9 mouse cellular contexts compared by ENCODE assay signal in genomic region chr11:46089081-46089713, GRCm38 (mm10). TPM values are rescaled to one million over a fixed set of nuclear protein-coding genes. Genes with fewer than 3 reads are reported as not detected.
A peak's percentile ranks its signal among the peaks of the same experiment; 100 is the strongest.
DNase-seq lines count a peak whose midpoint lies in the region; ATAC-seq and TF ChIP-seq lines count a peak whose summit lies in the region.
"Had no signal": no experiment of that assay in that cellular context is flagged by ENCODE, and none has a peak within 500 bp of the region (broad histone marks: within the 10 kb centered on the region; RNA-seq: fewer than 3 reads in every experiment).

No protein-coding gene starts in this region.

- no peak overlapping the region for H3K9ac ChIP-seq in stomach, embryonic 14.5 days (replicated peaks; ENCODE audit: low read depth, low read length)
- H3K9ac ChIP-seq in midbrain, postnatal 0 days (replicated peaks; ENCODE audit: low read length, poor library complexity, severe bottlenecking), result no peak overlapping the region
- H3K9ac ChIP-seq: forebrain, embryonic 15.5 days had no signal

- H3K36me3 ChIP-seq in limb, embryonic 10.5 days, result peaks cover 7% of the 10 kb centered on the region; the same call in 1 of the 2 replicates
- peaks cover 8% of the 10 kb centered on the region; the same call in 1 of the 2 replicates for H3K36me3 ChIP-seq in stomach, embryonic 14.5 days (ENCODE audit: control insufficient read depth, insufficient read depth, low read length)
- 0 out of 2 replicates have a peak, but pooled peaks cover 3% of the 10 kb centered on the region for H3K36me3 ChIP-seq in midbrain, postnatal 0 days (ENCODE audit: insufficient read depth, low read length)
- H3K36me3 ChIP-seq: forebrain, embryonic 15.5 days had no signal

- peaks cover 37% of the 10 kb centered on the region for H3K4me1 ChIP-seq in limb, embryonic 10.5 days
- H3K4me1 ChIP-seq in stomach, embryonic 14.5 days (ENCODE audit: control insufficient read depth, insufficient read depth, low read length), result peaks cover 17% of the 10 kb centered on the region
- H3K4me1 ChIP-seq in midbrain, postnatal 0 days (ENCODE audit: insufficient read depth, low read length), result no peaks in the 10 kb centered on the region
- H3K4me1 ChIP-seq: forebrain, embryonic 15.5 days had no signal

- H3K4me2 ChIP-seq in stomach, embryonic 14.5 days (replicated peaks; ENCODE audit: low read depth, low read length), result no peak overlapping the region
- H3K4me2 ChIP-seq in midbrain, postnatal 0 days (ENCODE audit: low read depth, low read length, poor library complexity, severe bottlenecking), result no peak overlapping the region
- H3K4me2 ChIP-seq: forebrain, embryonic 15.5 days had no signal

- H3K27ac ChIP-seq in limb, embryonic 10.5 days, result peak overlapping the region; percentile 53
- H3K27ac ChIP-seq in stomach, embryonic 14.5 days (ENCODE audit: low read length), result peak overlapping the region; percentile 56; the same call in 1 of the 2 replicates
- H3K27ac ChIP-seq in midbrain, postnatal 0 days (ENCODE audit: low read depth, low read length), result no peak overlapping the region
- H3K27ac ChIP-seq: forebrain, embryonic 15.5 days had no signal

- ATAC-seq in stomach, embryonic 14.5 days (ENCODE audit: insufficient number of reproducible peaks, insufficient read depth, low FRiP score, low read depth), result peak; percentile 19; the same call in 1 of the 2 replicates
- no peak for ATAC-seq in midbrain, postnatal 0 days (ENCODE audit: low FRiP score)
- ATAC-seq: forebrain, embryonic 15.5 days had no signal

- DNase-seq in heart, adult 11 months, result peak; percentile 91
- DNase-seq in heart, adult 9 months (ENCODE audit: low spot score in 2 of 2), result no peak
- DNase-seq in lung, postnatal 10 days, result peak; percentile 77
- DNase-seq in lung, postnatal 25 days (ENCODE audit: low spot score), result no peak
- no peak for DNase-seq in limb, embryonic 10.5 days (ENCODE audit: low spot score)
- no peak for DNase-seq in midbrain, postnatal 0 days (ENCODE audit: low spot score)
- DNase-seq in cerebellum, adult 8-10 months, result no peak

- H3K9me3 ChIP-seq in limb, embryonic 10.5 days (replicated peaks), result no peaks in the 10 kb centered on the region
- no peaks in the 10 kb centered on the region for H3K9me3 ChIP-seq in stomach, embryonic 14.5 days (ENCODE audit: control insufficient read depth, low read depth, low read length)
- no peaks in the 10 kb centered on the region for H3K9me3 ChIP-seq in midbrain, postnatal 0 days (ENCODE audit: low read length)
- H3K9me3 ChIP-seq: forebrain, embryonic 15.5 days had no signal

- WGBS in limb, embryonic 10.5 days, result 77% methylated on average over 4 of the region's 4 CpGs
- 57% methylated on average over 4 of the region's 4 CpGs for WGBS in stomach, embryonic 14.5 days
- WGBS in midbrain, postnatal 0 days, result 86% methylated on average over 4 of the region's 4 CpGs

- no peaks in the 10 kb centered on the region for H3K27me3 ChIP-seq in limb, embryonic 10.5 days (ENCODE audit: low read depth, poor library complexity, severe bottlenecking)
- H3K27me3 ChIP-seq in stomach, embryonic 14.5 days (ENCODE audit: control insufficient read depth, insufficient read depth, low read length), result no peaks in the 10 kb centered on the region
- no peaks in the 10 kb centered on the region for H3K27me3 ChIP-seq in midbrain, postnatal 0 days (ENCODE audit: insufficient read depth, low read length)
- H3K27me3 ChIP-seq: forebrain, embryonic 15.5 days had no signal

- no peak overlapping the region for H3K4me3 ChIP-seq in limb, embryonic 10.5 days
- no peak overlapping the region for H3K4me3 ChIP-seq in stomach, embryonic 14.5 days (ENCODE audit: low read depth, low read length)
- H3K4me3 ChIP-seq in midbrain, postnatal 0 days (ENCODE audit: low read depth, low read length), result no peak overlapping the region
- H3K4me3 ChIP-seq: forebrain, embryonic 15.5 days had no signal

- TF ChIP-seq CTCF in midbrain, postnatal 0 days (IDR thresholded peaks at IDR 0.05), result no peak

RNA-seq across cellular contexts. Expression of gene Adam19, which starts 33.4 kb away (rescaled TPM):
- 10.8 and 14.4 TPM in 2 replicates for polyA plus RNA-seq in limb, embryonic 10.5 days (2016; fragmentation: Nextera tagmentation; extraction: Ambion mirVana)
- 23.6 and 26.8 TPM in 2 replicates for polyA plus RNA-seq in stomach, embryonic 14.5 days (2014; fragmentation: Nextera tagmentation; extraction: Ambion mirVana)
- total RNA-seq in midbrain, postnatal 0 days (2014; rRNA removed), result 16.8 and 16.9 TPM in 2 replicates
- polyA plus RNA-seq in midbrain, postnatal 0 days (2015; fragmentation: Nextera tagmentation; extraction: Ambion mirVana), result 3.9 and 6.1 TPM in 2 replicates

RNA-seq across cellular contexts. Expression of gene Gm12166, which starts 37.1 kb away (rescaled TPM):
- 2.9 and 4.7 TPM in 2 replicates for polyA plus RNA-seq in limb, embryonic 10.5 days (2016; fragmentation: Nextera tagmentation; extraction: Ambion mirVana)
- polyA plus RNA-seq in stomach, embryonic 14.5 days (2014; fragmentation: Nextera tagmentation; extraction: Ambion mirVana), result 3.5 and 5.6 TPM in 2 replicates
- total RNA-seq in midbrain, postnatal 0 days (2014; rRNA removed), result 8.7 and 12.1 TPM in 2 replicates
- 8.3 and 8.9 TPM in 2 replicates for polyA plus RNA-seq in midbrain, postnatal 0 days (2015; fragmentation: Nextera tagmentation; extraction: Ambion mirVana)

Comparison
In these comparisons a context has a peak if more than half of its experiments do, and no peak if none do; other contexts are left out.
1. DNase-seq: peak in heart, adult 11 months (single experiment) and lung, postnatal 10 days (single experiment); none in heart, adult 9 months (0 of 2), lung, postnatal 25 days (single experiment), limb, embryonic 10.5 days (single experiment), midbrain, postnatal 0 days (single experiment) and cerebellum, adult 8-10 months (single experiment).